Mouse (Mus musculus) forebrain, embryonic 13.5 days (tissue): ENCODE measurements around the gene Fxyd7. TPM values are rescaled to one million over a fixed set of nuclear protein-coding genes. Genes with fewer than 3 reads are reported as not detected.

ENCODE experiments used
- ATAC-seq: fragments of 200-750 bp; cut with Nextera tagmentation; 2 replicates; pipeline ENCODE4 v1.8.0; 2017
- H3K27ac ChIP-seq: fragments of 300-500 bp; sonication (generic); 2 replicates; pipeline ENCODE4 v1.5.1; 2015; ENCODE audit warnings: inconsistent platforms, mild to moderate bottlenecking, moderate library complexity
- H3K27me3 ChIP-seq: fragments of 300-500 bp; sonication (generic); 2 replicates; pipeline ENCODE4 v1.6.1; 2015; ENCODE audit warnings: mild to moderate bottlenecking, inconsistent platforms
- H3K36me3 ChIP-seq: fragments of 300-500 bp; sonication (generic); 2 replicates; pipeline ENCODE4 v1.6.1; 2015; ENCODE audit warnings: mild to moderate bottlenecking, inconsistent platforms; ENCODE audit not compliant: poor library complexity, severe bottlenecking
- H3K4me1 ChIP-seq: fragments of 300-500 bp; sonication (generic); 2 replicates; pipeline ENCODE4 v1.6.1; 2015; ENCODE audit warnings: inconsistent platforms
- H3K4me2 ChIP-seq: fragments of 300-500 bp; sonication (generic); 2 replicates; pipeline ENCODE4 v1.6.1; 2015; ENCODE audit warnings: inconsistent platforms, mild to moderate bottlenecking, moderate library complexity
- H3K4me3 ChIP-seq: fragments of 300-500 bp; sonication (generic); 2 replicates; pipeline ENCODE4 v1.5.1; 2015; ENCODE audit warnings: mild to moderate bottlenecking, inconsistent platforms
- H3K9ac ChIP-seq: fragments of 300-500 bp; sonication (generic); 2 replicates; pipeline ENCODE4 v1.6.1; 2015; ENCODE audit warnings: mild to moderate bottlenecking, inconsistent platforms
- H3K9me3 ChIP-seq: fragments of 300-500 bp; sonication (generic); replicated peaks from 2 replicates; pipeline ENCODE4 v1.6.1; 2016; ENCODE audit warnings: inconsistent platforms
- WGBS: fragments of 180-500 bp; shearing (Covaris S2); methylation state at CpG from one replicate; pipeline ENCODE4 v1.1.7; 2015; 5-methylcytosine and 5-hydroxymethylcytosine counted together
- polyA plus RNA-seq: library from polyadenylated mRNA; unstranded; fragments of >200 nt; fragmentation: Nextera tagmentation; extraction: Ambion mirVana; gene quantifications from 2 replicates; pipeline ENCODE4 v1.2.1, GENCODE M21; 2015

The Fxyd7 gene
- polyA plus RNA-seq, 1 experiment from 2014 or later = 19.8 TPM

- no peaks in the 10 kb centered on the region for H3K27me3 ChIP-seq
- no peak overlapping the region for H3K4me2 ChIP-seq
- no peaks in the 10 kb centered on the region for H3K36me3 ChIP-seq
- H3K9ac ChIP-seq = no peak overlapping the region
- ATAC-seq = no peak
- WGBS = 94% methylated on average over 9 of the region's 9 CpGs
- H3K4me1 ChIP-seq = 0 out of 2 replicates have a peak, but pooled peaks cover 7% of the 10 kb centered on the region
- H3K9me3 ChIP-seq = no peaks in the 10 kb centered on the region; the same call in 1 of the 2 replicates
- H3K27ac ChIP-seq = no peak overlapping the region
- H3K4me3 ChIP-seq = no peak overlapping the region
These were observed 35.0 kb upstream of the Fxyd7 start for GRCm38 (mm10) chr7:31086175-31086755.

DNA sequence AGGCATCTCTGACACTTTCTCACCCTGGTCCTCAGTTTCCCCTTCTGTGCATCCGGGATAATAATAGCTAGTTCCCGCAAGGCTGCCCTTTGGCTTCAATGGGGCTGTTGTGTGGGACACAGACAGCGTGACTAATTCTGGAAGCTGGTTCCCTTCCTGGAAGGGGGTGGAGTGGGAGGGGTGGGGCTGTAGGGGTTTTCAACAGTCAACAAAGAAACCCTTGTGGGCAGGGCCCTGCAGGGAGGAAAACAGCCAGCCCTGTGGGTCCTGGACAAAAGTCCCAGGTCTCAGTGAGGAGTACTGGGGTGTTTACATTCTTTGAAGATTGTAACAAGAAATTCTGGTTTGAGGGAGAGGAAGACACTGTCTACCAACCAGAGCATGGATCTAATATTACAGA is 33.9 kb upstream of the Fxyd7 start:
- Histone ChIP-seq H3K4me2 (no peak overlapping the region), H3K9me3 (peaks cover 2% of the 10 kb centered on the region; the same call in 1 of the 2 replicates), H3K36me3 (no peaks in the 10 kb centered on the region), H3K4me3 (no peak overlapping the region), H3K27ac (no peak overlapping the region), H3K9ac (no peak overlapping the region), H3K4me1 (0 out of 2 replicates have a peak, but pooled peaks cover 7% of the 10 kb centered on the region), H3K27me3 (no peaks in the 10 kb centered on the region)
- WGBS = 20% methylated on average over 3 of the region's 3 CpGs
- no peak for ATAC-seq

DNA sequence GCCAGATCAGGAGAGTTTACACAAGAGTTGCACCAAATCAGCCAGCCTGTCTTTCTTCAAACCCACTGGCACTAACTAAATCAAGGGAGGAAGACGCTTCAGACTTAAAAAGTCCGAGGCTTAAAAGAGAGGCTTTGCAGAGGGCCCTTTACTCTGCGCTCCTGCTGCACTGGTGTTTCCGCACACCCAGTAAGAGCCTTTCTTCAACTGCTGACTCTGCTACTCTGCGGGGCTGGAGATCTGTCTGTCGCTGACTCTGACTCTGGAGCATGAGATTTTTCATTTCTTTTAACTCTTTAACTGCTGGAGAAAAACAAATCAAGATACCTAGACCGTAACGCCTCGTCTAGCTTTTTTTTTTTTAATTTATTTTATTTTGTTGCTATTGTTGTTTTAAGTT is 32.9 kb upstream of the Fxyd7 start:
- Histone ChIP-seq H3K4me3 (no peak overlapping the region), H3K4me2 (no peak overlapping the region), H3K36me3 (no peaks in the 10 kb centered on the region), H3K27me3 (no peaks in the 10 kb centered on the region), H3K9ac (no peak overlapping the region), H3K4me1 (0 out of 2 replicates have a peak, but pooled peaks cover 7% of the 10 kb centered on the region), H3K27ac (no peak overlapping the region), H3K9me3 (0 out of 2 replicates have a peak, but pooled peaks cover 2% of the 10 kb centered on the region)
- WGBS = 59% methylated on average over 9 of the region's 9 CpGs
- ATAC-seq = no peak

GRCm38 (mm10) chr7:31082831-31083588 is 31.7 kb upstream of the Fxyd7 start:
- 58% methylated on average over 14 of the region's 14 CpGs for WGBS
- Histone ChIP-seq H3K4me3 (no peak overlapping the region), H3K9me3 (0 out of 2 replicates have a peak, but pooled peaks cover 2% of the 10 kb centered on the region), H3K4me1 (0 out of 2 replicates have a peak, but pooled peaks cover 7% of the 10 kb centered on the region), H3K27me3 (no peaks in the 10 kb centered on the region), H3K36me3 (no peaks in the 10 kb centered on the region), H3K9ac (no peak overlapping the region), H3K4me2 (no peak overlapping the region), H3K27ac (no peak overlapping the region)
- ATAC-seq = no peak

DNA sequence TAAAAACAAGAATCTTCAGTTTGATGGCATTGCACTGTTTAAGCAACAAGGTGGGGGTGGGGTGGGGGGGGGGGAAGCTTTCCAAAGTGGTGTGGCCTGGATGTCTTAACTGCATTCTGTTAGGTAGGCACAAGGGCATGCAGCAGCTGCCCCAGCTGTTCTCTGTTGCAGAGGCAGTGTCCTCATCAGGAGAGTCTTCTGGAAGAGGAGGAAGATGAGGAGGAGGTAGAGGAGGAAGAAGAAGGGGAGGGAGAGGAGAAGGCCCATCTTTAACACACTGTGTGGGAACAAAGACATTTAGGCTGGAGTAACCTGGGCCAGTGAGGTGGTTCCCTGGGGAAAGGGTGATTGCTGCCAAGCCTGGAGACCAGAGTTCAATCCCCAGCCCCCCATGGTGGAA is 30.8 kb upstream of the Fxyd7 start:
- no peak overlapping the region for H3K27ac ChIP-seq
- no peak overlapping the region for H3K4me2 ChIP-seq
- H3K9ac ChIP-seq = no peak overlapping the region
- H3K4me3 ChIP-seq = no peak overlapping the region
- H3K36me3 ChIP-seq = no peaks in the 10 kb centered on the region
- H3K9me3 ChIP-seq = 0 out of 2 replicates have a peak, but pooled peaks cover 2% of the 10 kb centered on the region
- 0 out of 2 replicates have a peak, but pooled peaks cover 7% of the 10 kb centered on the region for H3K4me1 ChIP-seq
- no peak for ATAC-seq
- no peaks in the 10 kb centered on the region for H3K27me3 ChIP-seq

- ATAC-seq = no peak
- WGBS = 45% methylated on average over 1 of the region's 1 CpGs
- no peak overlapping the region for H3K4me2 ChIP-seq
- no peaks in the 10 kb centered on the region for H3K36me3 ChIP-seq
- no peak overlapping the region for H3K4me3 ChIP-seq
- no peak overlapping the region for H3K27ac ChIP-seq
- H3K27me3 ChIP-seq = no peaks in the 10 kb centered on the region
- H3K9me3 ChIP-seq = 0 out of 2 replicates have a peak, but pooled peaks cover 2% of the 10 kb centered on the region
- H3K9ac ChIP-seq = no peak overlapping the region
- 0 out of 2 replicates have a peak, but pooled peaks cover 7% of the 10 kb centered on the region for H3K4me1 ChIP-seq
These were observed 29.8 kb upstream of the Fxyd7 start for GRCm38 (mm10) chr7:31081106-31081505.

DNA sequence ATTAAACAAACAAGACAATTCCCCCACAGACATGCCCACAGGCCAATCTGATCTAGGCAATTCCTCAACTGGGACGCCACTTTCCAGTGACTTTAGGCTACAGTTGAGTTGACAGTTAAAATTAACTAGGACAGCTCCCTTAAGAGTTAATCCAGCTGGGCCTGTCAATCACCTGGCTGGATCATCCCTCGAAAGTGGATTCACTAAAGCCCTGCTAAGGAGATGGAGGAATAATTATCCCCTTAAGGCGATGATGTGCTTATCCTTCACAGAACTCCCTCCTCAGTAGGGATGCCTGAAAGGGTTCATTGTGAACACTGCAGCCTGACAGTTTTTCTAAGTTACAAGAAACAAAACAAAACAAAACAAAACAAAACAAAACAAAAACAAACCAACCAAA is 29.3 kb upstream of the Fxyd7 start:
- Histone ChIP-seq H3K4me3 (no peak overlapping the region), H3K9me3 (0 out of 2 replicates have a peak, but pooled peaks cover 2% of the 10 kb centered on the region), H3K4me1 (0 out of 2 replicates have a peak, but pooled peaks cover 7% of the 10 kb centered on the region), H3K4me2 (no peak overlapping the region), H3K27ac (no peak overlapping the region), H3K9ac (no peak overlapping the region), H3K27me3 (no peaks in the 10 kb centered on the region), H3K36me3 (no peaks in the 10 kb centered on the region)
- WGBS = 45% methylated on average over 3 of the region's 3 CpGs
- ATAC-seq = no peak

GRCm38 (mm10) chr7:31079670-31080069 is 28.4 kb upstream of the Fxyd7 start:
- no peak overlapping the region for H3K4me3 ChIP-seq
- no peak overlapping the region for H3K27ac ChIP-seq
- no peak overlapping the region for H3K9ac ChIP-seq
- H3K4me1 ChIP-seq = 0 out of 2 replicates have a peak, but pooled peaks cover 2% of the 10 kb centered on the region
- ATAC-seq = no peak
- H3K4me2 ChIP-seq = no peak overlapping the region
- H3K27me3 ChIP-seq = no peaks in the 10 kb centered on the region
- H3K9me3 ChIP-seq = 0 out of 2 replicates have a peak, but pooled peaks cover 2% of the 10 kb centered on the region
- 89% methylated on average over 8 of the region's 8 CpGs for WGBS
- no peaks in the 10 kb centered on the region for H3K36me3 ChIP-seq

DNA sequence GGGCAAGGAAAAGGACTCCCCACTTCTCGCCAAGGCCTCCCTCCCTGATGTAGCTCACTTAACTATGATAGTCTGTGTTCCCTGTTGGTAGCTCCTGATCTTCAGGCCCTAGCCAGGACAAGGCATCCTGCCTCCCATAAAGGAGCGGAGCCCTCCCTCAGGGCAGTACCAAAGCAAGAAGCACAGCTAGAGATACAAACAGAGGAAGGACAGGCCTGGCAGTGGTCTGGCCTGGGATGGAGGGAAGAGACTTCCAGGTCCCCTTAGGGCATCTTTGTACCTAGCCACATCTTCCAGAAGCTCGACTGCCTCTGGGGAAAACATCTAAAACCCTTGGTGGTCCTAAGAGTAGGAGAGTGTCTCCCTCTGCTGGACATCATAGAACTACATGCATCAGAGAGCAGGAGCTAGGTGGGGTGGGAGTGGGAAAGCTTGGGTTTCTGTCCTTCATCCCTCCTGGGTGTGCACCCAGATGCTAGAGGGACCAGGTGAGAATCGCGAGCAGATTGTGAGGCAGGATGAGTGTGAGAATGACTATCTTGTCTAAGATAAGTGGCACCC is 26.7 kb upstream of the Fxyd7 start:
- Histone ChIP-seq H3K4me2 (no peak overlapping the region), H3K9ac (no peak overlapping the region), H3K27me3 (no peaks in the 10 kb centered on the region), H3K36me3 (no peaks in the 10 kb centered on the region), H3K27ac (no peak overlapping the region), H3K4me3 (no peak overlapping the region), H3K9me3 (0 out of 2 replicates have a peak, but pooled peaks cover 2% of the 10 kb centered on the region), H3K4me1 (no peaks in the 10 kb centered on the region)
- 48% methylated on average over 5 of the region's 5 CpGs for WGBS
- no peak for ATAC-seq

DNA sequence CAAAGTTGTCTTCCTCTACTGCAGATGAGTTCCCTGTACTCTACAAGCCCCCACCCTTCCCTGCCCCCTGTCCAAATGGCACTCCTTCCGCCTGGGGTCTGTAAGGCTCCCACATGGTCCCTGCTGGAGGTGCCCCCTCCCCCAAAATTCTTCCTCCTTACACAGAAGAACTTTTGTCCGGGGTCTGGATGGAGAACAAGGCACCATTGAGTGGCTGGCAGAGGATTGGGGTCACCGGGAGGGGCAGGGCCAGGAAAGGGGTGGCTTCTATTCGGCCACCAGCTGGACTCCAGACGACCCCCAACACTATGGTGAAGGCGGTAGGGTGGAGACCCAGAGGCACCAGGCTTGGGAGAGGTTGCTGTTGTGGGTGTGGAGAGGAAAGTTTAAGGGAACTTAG is 26.2 kb upstream of the Fxyd7 start:
- no peak overlapping the region for H3K4me2 ChIP-seq
- WGBS = 64% methylated on average over 6 of the region's 6 CpGs
- H3K36me3 ChIP-seq = no peaks in the 10 kb centered on the region
- no peak overlapping the region for H3K4me3 ChIP-seq
- H3K9me3 ChIP-seq = 0 out of 2 replicates have a peak, but pooled peaks cover 2% of the 10 kb centered on the region
- H3K9ac ChIP-seq = no peak overlapping the region
- H3K27ac ChIP-seq = no peak overlapping the region
- H3K27me3 ChIP-seq = no peaks in the 10 kb centered on the region
- H3K4me1 ChIP-seq = no peaks in the 10 kb centered on the region
- no peak for ATAC-seq

GRCm38 (mm10) chr7:31076492-31076891 is 25.2 kb upstream of the Fxyd7 start, which contains the start of gene Fxyd3:
Fxyd3 (minus strand) TSS chr7:31076704.
- no peak within 1 kb of the TSS for H3K4me2 ChIP-seq
- 66% methylated on average over 5 of the region's 5 CpGs for WGBS
- H3K27me3 ChIP-seq = no peaks in the 10 kb centered on the region
- no peaks in the 10 kb centered on the region for H3K36me3 ChIP-seq
- ATAC-seq = no peak
- H3K9me3 ChIP-seq = 0 out of 2 replicates have a peak, but pooled peaks cover 2% of the 10 kb centered on the region
- no peak within 1 kb of the TSS for H3K27ac ChIP-seq
- no peak within 1 kb of the TSS for H3K4me3 ChIP-seq
- no peak within 1 kb of the TSS for H3K9ac ChIP-seq
- no peaks in the 10 kb centered on the region for H3K4me1 ChIP-seq

DNA sequence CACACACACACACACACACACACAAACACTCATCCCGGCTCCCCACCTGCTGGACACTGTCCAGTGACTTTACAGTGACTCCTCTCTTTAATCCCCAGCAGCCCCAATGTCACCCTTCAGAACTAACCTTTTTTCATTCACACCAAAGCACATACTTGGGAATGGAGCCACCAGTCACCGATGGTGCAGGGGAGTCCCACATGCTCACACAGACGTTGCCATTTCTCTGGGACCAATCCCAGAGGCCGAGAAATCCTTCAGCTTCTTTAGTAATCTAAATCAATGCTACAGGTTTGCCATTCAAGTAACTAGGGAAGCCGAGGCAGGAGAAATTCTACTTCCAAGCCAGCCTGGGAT is 23.4 kb upstream of the Fxyd7 start:
- Histone ChIP-seq H3K9me3 (no peaks in the 10 kb centered on the region), H3K27me3 (no peaks in the 10 kb centered on the region), H3K4me2 (no peak overlapping the region), H3K4me1 (0 out of 2 replicates have a peak, but pooled peaks cover 3% of the 10 kb centered on the region), H3K4me3 (no peak overlapping the region), H3K27ac (no peak overlapping the region), H3K9ac (no peak overlapping the region), H3K36me3 (no peaks in the 10 kb centered on the region)
- ATAC-seq = no peak
- 68% methylated on average over 5 of the region's 5 CpGs for WGBS
